Mouse (Mus musculus) thymus, postnatal 14 days (tissue): ENCODE measurements around the gene Fam71b.
A peak's percentile ranks its signal among the peaks of the same experiment; 100 is the strongest.
"Not testable (repeated sequence)": the region's sequence is repeated elsewhere in the genome, so short reads cannot be mapped to it uniquely, and the experiment has no call there.

Experiments
- DNase-seq: peaks from one replicate; pipeline ENCODE4 v3.0.0; 2021

Gene Fam71b

DNA sequence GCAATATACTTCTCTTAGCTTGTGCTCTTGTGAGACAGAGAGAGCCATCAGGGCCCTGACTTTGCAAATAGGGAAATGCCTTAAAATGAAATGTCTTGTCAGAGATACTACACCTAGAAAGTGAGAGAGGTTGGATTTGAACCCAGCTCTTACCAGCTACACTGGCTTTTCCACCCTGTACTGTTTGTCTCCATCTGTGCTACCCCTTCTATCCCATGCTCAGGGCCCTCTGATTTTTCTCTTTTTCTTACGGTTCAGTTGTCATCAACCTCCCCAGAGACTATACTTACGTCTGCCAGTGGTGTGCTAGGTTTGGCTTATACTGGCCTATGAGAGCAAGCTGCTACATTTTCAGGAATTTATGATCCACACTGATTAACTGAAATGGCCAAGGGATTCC is 11.4 kb upstream of the Fam71b start:
- no peak for DNase-seq

DNA sequence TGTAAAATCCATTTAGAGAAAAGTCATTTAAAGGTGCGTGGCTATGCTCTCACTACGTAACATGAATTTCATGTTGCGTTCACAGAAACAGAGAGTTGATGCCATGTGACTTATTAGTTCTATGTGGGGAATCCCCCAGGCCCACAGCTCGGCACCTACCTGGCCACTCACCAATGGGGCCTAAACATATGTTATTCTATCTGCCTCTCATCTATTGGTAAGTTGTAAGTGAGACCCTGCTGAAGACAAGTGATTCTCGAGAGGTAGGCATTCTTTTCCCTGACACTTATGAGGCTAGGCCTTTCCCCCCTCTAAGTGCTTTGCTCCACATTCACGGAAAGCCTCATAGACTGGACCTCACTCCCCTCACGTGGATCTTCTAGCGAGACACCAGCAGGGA is 9.8 kb upstream of the Fam71b start:
- DNase-seq, result no peak

DNA sequence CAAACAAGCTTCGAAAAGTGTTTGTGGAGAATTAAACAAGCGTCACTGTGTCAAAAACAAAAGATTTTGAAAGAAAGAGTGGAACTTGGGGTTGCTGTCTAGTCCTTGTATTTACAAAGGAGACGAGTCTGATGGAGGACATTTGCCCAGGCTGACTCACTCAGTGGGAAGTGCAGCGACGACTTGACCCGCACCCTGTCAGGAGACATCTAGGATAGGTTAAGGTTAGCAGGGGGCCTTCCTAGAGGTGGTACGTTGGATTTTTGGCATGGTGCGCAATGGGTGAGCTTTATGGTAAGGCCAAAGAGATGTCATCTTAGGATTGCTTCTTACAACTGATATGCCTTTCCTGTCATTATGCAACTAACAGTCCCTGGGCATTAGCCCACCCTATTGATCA is 9.3 kb upstream of the Fam71b start:
- no peak for DNase-seq

DNA sequence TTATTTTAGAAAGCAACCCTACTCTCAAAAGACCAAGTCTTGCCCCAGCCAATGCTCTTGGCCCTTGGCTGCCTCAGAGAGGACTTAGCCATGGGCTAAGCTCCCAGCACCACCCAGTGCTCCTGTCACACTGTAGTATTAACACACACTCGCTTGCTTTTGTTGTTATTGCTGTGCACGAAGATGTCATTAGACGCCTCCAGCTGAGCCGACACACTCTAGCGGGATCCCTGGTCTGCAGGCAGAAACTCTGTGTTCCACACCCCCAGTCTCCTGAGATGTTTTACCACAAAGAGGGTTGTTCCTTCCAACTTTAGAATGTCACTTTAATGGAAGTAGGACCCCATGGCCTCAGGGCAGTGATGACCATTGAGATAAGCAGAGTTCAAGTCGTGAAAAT is 7.9 kb upstream of the Fam71b start:
- peak; percentile 51 for DNase-seq

DNA sequence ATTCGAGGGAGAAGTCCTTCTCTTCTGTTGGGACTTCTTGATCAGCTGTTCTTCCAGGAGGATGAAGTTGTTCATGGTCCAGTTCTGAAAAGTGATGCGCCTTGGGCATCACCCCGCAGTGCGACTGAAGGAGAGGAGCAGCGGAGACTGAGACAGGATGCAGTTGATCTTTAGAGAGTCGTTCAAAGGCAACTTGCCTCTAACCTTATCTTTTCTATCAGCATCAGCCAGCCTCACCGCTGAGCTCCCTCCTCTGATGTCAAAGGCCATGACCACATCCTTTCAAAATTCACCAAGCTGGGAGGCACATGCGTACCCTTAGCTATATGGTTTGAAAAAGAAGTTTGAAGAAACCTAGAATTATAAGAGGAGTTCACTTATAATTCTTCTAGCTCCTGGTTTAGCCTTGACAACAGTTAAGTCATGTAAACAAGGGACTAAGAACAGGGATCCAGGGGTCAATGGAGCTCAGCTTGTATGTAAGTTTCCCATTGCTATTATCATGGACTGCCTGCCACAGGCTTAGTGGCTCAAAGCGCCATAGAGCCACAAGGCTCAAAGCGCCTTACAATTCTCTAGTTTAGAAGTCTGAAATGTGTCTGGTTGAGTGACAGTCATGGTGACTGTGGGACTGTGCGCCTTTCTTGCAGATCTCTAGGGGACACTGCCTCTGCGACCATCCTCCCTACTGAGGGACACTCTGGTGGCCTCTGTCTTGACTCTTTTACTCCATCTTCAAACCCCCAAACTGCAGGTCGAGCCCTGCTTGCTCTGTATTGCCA is 6.8 kb upstream of the Fam71b start, which contains the start of gene Itk:
Gene Itk (minus strand): TSS at position 180 of the 782 bp plus-strand sequence.
- DNase-seq, result peak; percentile 84

DNA sequence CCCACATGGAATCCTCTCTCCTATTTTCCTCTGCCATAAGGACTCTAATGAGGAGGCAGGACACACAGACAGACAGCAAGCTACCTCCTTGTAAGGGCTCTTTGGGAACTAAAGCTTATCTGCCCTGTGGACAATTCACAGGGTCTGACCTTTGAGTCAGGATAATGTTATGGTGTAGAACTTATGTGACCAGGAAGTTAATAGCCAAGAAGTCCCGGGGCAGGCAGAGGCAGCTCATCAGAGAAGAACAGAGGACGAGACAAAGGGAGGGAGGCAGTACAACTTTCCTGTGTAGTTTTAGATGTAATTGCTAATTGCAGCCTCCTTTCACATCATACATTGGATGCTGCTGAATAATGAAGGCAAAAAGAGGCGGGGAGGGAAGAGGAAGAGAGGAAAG is 5.7 kb upstream of the Fam71b start:
- no peak for DNase-seq

DNA sequence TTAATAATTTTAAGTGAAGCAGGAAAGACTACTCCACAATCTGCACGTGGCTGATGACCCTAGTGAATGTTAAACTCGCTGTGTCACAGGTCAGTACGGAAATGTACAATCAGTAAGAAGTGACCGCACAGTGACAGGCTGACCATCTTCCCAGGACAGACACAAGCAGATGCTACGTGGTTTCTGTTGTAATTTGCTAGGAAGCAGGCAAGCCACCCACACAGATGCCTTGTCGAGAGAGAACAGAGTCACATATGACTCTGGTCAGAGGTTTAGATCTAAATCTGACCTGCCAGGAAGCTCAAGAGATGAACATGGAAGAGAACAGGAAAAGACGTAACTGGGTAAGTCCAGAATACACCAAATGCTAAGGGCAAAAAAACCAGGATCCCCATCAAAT is 3.5 kb upstream of the Fam71b start:
- no peak for DNase-seq

DNA sequence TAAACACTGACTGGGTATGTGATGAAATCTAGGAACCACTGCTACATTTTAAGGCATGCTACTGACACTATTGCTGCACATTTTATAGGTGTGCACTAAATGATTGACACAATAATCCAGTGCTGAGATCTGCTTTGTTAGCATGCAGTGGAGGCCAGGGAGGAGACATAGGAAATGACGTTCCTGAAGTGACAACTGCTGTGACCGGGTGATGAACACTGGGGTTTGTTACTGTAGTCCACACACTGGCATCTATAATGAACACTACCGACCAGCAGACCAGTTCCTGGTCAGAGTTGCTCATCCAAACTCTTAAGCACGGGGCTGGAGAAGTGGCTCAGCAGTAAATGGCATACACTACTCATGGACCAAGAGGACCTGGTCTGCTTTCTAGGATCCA is 2.9 kb upstream of the Fam71b start:
- no peak for DNase-seq

DNA sequence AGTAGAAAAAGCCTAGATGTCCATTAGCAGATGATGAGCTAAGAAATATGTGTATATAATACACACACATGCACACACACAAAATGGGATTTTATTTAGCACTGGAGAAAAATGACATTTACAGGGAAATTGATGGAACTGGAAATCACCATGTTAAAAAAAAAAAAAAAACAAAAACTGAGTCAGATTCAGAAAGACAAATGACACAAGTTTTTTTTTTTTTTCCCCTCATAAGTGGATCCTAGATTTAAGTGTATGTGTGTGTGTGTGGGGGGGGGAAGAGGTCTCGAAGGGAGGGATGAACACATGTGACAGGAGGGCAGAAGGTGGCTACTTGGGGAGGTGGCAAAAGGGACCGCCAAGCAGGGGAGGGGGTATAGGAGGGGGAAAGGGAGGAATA is 1.3 kb upstream of the Fam71b start:
- DNase-seq, result no peak

DNA sequence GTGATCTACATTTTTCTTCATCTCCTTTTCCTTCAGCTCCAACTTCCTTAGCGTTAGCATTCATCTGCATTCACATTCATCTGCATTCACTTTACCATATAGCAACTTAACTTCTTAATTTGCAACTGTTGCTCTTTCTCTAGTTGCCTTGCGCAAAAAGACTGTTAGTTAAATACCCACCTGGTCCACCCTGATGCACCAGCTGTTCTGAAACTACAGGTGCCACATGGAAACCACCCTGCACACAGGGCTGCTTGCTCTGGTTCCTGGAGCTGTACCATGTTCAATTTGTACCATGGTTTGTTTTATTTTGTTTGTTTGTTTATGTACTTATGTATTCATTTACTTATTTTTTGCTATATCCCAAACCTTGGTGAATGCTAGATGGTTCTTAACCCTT is 661 bp upstream of the Fam71b start:
- DNase-seq, result peak; percentile 77

DNA sequence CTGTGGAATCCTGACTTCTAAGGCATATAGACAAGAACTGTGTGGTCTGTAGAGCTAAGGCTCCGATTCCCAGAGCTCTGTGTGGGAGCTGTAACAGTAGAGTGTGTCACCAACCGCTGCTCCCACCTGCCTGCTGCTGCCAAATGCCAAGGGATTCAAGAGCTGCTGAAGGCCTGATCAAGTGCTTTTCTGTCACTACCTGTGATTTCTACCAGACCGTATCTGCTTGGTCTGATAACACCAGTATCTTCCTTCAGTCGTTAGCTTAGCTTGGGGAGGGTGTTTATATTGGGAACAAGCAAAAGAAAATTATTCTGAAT is 461 bp downstream of the Fam71b start:
- DNase-seq, result no peak

DNA sequence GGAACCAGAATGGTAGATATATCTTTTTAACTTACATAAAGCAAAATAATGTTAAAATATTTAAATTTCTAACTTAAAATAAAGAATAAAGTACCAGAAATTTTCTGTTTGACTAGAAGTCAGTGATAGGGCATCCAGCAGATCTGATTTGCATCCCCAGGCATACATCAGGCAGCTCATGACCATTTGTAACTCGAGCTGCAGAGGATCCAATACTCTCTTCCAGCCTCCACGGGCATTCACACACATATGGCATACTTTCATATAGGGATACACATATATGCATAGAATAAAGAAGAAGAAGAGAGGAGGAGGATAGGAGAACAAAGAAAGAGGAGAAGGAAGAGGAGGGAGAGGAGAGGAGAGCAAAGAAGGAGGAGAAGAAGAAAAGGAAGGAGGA is 1.5 kb downstream of the Fam71b start:
- no peak for DNase-seq

DNA sequence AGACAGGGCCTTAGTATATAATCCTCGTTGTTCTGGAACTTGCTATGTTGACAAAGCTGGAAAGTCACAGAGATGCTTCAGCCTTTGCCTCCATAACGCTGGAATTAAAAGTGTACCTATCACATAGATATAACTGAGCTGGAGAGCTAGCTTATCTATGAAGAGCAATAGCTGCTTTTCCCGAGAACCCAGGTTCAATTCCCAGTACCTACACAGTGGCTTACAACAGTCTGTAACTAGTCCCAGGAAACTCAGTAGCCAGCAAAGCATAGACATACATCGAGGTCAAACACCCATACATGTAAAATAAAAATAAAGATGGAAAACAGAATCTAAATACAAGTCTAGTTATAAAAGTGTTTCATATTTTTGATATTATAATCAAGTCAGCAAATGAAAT is 2.1 kb downstream of the Fam71b start:
- no peak for DNase-seq

DNA sequence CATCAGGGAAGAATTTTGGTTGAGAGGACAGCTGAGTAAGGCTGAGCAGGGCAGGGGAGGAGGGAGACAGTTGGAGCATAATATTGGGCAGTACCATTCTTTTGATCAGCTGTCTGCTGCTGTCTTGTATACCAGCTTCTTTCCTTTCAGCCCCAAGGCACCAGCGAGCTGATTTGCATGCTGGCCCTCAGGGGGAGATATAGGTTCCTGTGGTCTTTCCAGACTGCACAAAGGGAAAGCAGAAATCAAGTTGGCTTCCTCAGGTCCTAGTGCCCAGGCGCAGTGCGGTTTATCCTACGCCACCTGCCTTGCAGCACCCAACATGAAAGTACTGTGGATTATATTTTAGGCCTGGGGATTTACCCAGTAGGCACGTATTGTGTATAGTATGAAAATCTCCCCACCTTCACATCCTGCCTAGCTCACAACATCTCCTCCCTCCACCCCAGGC is 2.6 kb downstream of the Fam71b start:
- peak; percentile 61 for DNase-seq

DNA sequence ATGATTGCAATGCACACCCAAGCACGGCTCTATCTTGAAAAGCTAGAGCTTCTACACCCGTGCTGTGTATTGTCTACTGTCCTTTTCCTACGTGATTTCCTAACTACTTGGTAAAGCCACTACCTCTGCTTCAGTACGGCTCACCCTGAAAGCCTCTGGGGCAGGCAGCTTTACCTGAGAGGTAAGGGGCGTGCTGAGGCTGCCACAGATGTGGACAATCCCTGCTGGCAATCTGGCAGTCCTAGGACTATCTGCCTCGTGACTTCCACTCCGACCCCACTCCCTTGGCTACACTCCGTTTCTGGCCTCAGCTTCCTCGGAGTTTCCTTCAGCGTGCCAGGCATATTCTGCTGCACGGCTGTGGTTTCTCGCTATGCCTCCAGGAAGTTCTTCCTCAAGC is 5.2 kb downstream of the Fam71b start:
- DNase-seq, result no peak

DNA sequence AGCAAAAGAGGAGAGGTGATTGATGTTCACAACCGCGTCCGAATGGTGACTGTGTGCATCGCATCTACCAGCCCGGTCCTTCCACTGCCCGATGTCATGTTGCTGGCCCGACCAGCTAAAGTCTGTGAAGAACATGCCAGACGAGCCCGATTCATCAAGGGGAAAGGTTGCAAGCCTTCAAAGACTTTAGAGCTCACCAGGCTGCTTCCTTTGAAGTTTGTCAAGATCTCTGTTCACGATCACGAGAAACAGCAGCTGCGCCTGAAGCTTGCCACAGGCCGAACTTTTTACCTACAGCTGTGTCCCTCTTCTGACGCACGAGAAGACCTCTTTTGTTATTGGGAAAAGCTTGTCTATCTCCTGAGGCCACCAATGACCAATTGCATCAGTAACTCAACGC is 8.6 kb downstream of the Fam71b start:
- DNase-seq, result peak; percentile 70

DNA sequence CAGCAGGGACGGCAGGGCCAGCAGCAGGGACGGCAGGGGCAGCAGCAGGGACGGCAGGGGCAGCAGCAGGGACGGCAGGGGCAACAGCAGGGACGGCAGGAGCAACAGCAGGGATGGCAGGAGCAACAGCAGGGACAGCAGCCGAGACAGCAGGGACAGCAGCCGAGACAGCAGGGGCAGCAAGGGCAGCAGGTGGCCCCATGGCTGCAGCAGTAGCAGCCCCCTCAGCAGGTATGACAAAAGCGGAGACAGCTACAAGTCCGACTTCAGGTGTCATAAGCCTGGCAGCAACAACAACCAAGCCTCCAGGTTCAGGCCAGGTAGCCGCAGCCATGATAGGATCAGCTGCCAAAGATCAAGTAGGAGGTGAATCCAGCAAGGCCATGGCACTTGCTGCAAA is 10.4 kb downstream of the Fam71b start:
- no peak for DNase-seq

DNA sequence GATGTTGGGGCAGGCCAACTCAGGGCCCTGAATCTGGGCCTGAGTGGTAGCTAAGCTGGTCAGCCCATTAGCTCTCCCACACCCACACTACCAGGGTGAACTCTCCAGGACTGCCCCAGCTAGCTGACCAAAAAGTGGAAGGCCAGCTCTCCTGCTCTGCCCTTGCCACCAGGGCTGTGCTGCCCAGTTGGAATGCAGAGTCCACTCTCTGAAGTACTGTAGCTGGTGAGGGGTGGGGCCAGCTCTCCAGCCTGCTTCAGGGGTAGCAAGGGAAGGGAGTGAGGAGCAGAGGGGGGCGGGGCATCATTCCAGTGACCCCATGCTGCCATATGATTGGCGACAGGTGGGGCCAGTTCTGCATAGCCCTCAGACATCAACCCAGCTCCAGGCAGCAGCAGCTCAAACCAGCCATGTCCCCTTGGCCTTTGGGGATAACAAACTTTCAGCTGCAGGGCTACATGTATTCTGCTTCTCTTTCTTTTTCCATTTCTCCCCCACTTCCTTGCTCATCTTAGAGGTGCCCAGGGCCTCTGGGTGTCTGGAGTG is 13.7 kb downstream of the Fam71b start:
- DNase-seq, result no peak

DNA sequence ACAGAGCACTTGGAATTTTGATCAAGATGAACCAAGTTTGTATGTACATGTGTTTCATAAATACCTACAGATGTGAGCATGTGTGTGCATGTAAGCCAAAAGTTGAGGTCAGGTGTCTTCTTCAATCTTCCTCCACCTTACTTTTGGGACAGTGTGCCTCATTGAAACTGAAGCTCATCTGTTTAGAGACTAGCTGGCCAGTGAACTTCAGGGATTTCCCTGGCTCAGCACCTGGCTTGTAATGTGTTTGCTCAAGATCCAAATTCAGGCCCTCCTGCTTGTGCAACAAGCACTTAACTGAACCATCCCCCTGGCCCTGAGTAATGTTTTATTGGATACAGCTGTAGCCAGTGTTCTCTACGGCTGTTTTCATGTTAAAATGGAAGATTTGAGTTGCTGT is 22.1 kb downstream of the Fam71b start:
- no peak for DNase-seq

DNA sequence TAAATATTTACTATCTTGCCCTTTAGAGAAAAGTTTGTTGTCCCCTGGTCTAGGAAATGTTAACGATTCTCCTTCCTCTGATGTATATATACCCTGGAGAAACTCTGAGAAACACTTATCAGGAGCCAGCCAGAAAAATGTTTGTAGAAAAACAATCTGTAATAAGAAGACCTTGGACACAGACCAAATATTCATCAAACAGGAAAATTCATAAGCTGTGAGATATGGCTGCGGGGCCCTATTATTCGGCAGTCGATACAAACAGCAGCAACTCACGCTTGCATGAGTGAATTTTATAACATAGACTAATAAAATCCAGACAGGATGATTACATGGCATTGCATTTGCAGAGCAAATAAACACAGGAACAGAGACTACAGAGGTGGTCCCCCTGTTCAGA is 22.5 kb downstream of the Fam71b start:
- no peak for DNase-seq

DNA sequence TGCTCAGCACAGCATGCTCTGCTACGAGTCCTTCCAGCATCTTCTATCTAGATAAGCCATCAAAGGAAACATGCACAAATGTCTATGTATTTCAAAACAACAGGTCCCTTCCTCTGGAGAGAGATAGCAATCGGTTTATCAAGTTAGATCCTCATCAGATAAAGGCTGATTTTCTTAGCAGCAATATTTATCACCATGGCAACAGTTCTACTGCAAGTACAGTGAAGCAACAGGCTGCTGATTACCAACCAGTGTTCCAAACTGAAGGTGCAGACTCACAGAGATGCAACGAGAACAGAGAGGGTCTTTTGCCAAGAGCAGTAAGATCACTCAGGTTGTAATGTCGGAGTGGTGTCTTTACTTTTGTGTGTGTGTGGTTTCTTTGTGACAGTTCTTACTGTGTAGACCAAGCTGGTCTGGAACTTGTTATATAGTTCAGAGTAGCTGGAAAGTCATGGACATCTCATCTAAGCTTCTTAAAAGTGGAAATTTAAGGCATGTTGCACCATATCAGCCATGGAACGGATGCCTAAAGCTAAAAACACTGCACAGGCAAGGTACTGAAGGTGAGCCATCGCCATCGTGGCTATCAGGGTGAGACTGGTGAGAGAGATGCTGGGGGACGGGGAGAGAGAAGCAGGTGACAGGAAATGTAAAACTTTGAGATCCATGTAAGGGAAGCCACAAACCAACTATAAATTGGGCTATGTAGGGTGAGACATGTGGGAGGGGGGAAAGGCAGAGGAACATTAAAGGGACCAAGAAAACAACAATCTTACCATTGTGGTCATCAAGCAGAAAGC is 24.9 kb downstream of the Fam71b start:
- DNase-seq, result peak; percentile 72

DNA sequence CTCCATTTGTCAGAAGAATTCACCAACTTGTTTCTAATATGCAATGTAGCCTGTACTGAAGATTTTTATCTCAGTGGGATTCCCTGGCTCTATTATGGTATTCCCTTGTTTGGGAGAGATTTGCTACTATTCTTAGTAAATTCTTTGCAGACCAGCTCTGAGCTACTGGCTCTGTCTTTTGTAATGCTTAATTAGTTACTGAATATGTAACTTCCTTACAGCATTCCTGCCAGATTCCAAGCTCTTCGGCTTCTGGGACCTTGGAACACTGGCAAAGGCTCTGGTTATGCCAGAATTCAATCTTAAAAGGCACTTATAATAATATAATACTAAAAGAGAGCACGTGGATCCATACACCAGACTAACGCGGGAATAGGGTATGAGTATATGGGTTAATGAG is 31.8 kb downstream of the Fam71b start:
- not testable (repeated sequence) for DNase-seq

DNA sequence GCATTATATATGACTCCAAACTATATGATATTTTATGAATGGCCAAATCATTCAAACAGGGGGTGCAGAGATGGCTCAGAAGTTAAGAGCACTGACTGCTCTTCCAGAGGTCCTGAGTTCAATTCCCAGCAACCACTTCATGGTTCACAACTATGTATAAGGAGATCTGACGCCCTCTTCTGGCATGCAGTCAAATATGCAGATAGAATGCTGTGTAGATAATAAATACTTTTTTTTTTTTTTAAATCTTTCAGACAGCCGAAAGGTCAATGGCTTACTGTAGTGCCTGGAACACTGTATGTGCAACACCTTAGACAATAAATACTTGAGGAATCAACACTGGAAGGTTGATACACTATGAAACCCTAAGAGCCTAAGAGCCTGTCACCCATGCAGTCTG is 33.8 kb downstream of the Fam71b start:
- no peak for DNase-seq

DNA sequence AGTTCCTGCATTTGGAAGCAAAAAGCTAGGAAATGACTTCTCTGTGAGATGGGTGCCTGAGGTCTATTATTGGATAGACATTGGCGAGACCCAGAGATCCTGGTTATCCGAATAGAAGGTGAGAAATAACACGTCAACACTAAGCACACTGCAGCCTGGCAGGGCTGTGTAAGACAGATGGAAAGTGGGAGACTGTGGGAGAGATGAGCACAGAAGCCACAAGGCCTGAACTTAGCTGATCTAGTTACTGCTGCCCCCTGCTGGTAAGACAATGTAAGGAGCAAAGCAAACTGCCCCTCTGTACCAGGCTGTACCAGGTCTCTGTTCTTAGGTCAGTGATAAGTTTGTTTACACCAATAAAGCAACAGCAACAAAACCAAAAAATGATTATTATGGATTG is 34.8 kb downstream of the Fam71b start:
- DNase-seq, result peak; percentile 91
